In genomic region chr17:62412666-62413180, GRCm38 (mm10) we compare ENCODE assay signal across 15 mouse cellular contexts.
DNase-seq lines count a peak whose midpoint lies in the region; ATAC-seq and TF ChIP-seq lines count a peak whose summit lies in the region.
"Had no signal": no experiment of that assay in that cellular context is flagged by ENCODE, and none has a peak within 500 bp of the region (broad histone marks: within the 10 kb centered on the region; RNA-seq: fewer than 3 reads in every experiment).

No protein-coding gene starts in this region.

- 84% methylated on average over 12 of the region's 12 CpGs for WGBS in forebrain, embryonic 16.5 days

- no peak for ATAC-seq in forebrain, embryonic 16.5 days
- ATAC-seq: forebrain, embryonic 15.5 days; midbrain, embryonic 13.5 days had no signal

- no peaks in the 10 kb centered on the region for H3K27me3 ChIP-seq in forebrain, embryonic 16.5 days (replicated peaks; ENCODE audit: control insufficient read depth, insufficient read depth, low read length)
- H3K27me3 ChIP-seq: embryonic facial prominence, embryonic 15.5 days; forebrain, embryonic 15.5 days; midbrain, embryonic 13.5 days had no signal

- H3K4me3 ChIP-seq in gastrocnemius, adult 2 months: no peak overlapping the region
- H3K4me3 ChIP-seq in forebrain, embryonic 16.5 days (replicated peaks; ENCODE audit: low read length): no peak overlapping the region
- H3K4me3 ChIP-seq: embryonic facial prominence, embryonic 15.5 days; forebrain, embryonic 15.5 days; midbrain, embryonic 13.5 days had no signal

- no peaks in the 10 kb centered on the region for H3K4me1 ChIP-seq in forebrain, embryonic 16.5 days (replicated peaks; ENCODE audit: control insufficient read depth, insufficient read depth, low read length)
- H3K4me1 ChIP-seq: embryonic facial prominence, embryonic 15.5 days; forebrain, embryonic 15.5 days; midbrain, embryonic 13.5 days had no signal

- DNase-seq in gastrocnemius, adult 2 months: peak; percentile 17
- DNase-seq in gastrocnemius, postnatal 4 days (ENCODE audit: low spot score in 2 of 2): no peak
- peak; percentile 26 for DNase-seq in ovary, postnatal 14 days (ENCODE audit: low spot score)
- DNase-seq in ovary, adult 18-20 months (ENCODE audit: low spot score): no peak
- peak; percentile 51 for DNase-seq in fat pad, adult 2 months (ENCODE audit: extremely low read depth, low read depth, low spot score)
- peak; percentile 39 for DNase-seq in heart, postnatal 4 days
- no peak for DNase-seq in spleen, postnatal 10 days (ENCODE audit: low spot score in 2 of 2)
- DNase-seq: B cell, adult 2 months; gastrocnemius, postnatal 25 days; lung, postnatal 14 days had no signal

- H3K4me2 ChIP-seq in forebrain, embryonic 16.5 days (ENCODE audit: low read length): no peak overlapping the region
- H3K4me2 ChIP-seq: embryonic facial prominence, embryonic 15.5 days; forebrain, embryonic 15.5 days; midbrain, embryonic 13.5 days had no signal

- peaks cover 2% of the 10 kb centered on the region for H3K9me3 ChIP-seq in forebrain, embryonic 16.5 days (ENCODE audit: control insufficient read depth, low read length)
- H3K9me3 ChIP-seq: embryonic facial prominence, embryonic 15.5 days; forebrain, embryonic 15.5 days; midbrain, embryonic 13.5 days had no signal

- no peak overlapping the region for H3K27ac ChIP-seq in gastrocnemius, adult 2 months
- H3K27ac ChIP-seq in forebrain, embryonic 16.5 days (ENCODE audit: low read length): no peak overlapping the region
- H3K27ac ChIP-seq: embryonic facial prominence, embryonic 15.5 days; forebrain, embryonic 15.5 days; midbrain, embryonic 13.5 days had no signal

- no peak for TF ChIP-seq CTCF in gastrocnemius, adult 2 months (IDR thresholded peaks at IDR 0.05)

- intact Hi-C loops in gastrocnemius, adult 2 months (cut with DNase I): no loop called here

- no peaks in the 10 kb centered on the region for H3K36me3 ChIP-seq in forebrain, embryonic 16.5 days (ENCODE audit: control insufficient read depth, insufficient read depth)
- H3K36me3 ChIP-seq: embryonic facial prominence, embryonic 15.5 days; forebrain, embryonic 15.5 days; G1E; midbrain, embryonic 13.5 days had no signal

- no peak overlapping the region for H3K9ac ChIP-seq in forebrain, embryonic 16.5 days (replicated peaks; ENCODE audit: low read depth, low read length)
- H3K9ac ChIP-seq: embryonic facial prominence, embryonic 15.5 days; forebrain, embryonic 15.5 days; midbrain, embryonic 13.5 days had no signal

Comparison
In these comparisons a context has a peak if more than half of its experiments do, and no peak if none do; other contexts are left out.
1. DNase-seq: peak in gastrocnemius, adult 2 months (single experiment), ovary, postnatal 14 days (single experiment), fat pad, adult 2 months (single experiment) and heart, postnatal 4 days (single experiment); none in gastrocnemius, postnatal 4 days (0 of 2), ovary, adult 18-20 months (single experiment) and spleen, postnatal 10 days (0 of 2).